Mouse (Mus musculus) limb, embryonic 12.5 days (tissue): ENCODE data around the gene Otos. TPM values are rescaled to one million over a fixed set of nuclear protein-coding genes. Genes with fewer than 3 reads are reported as not detected.
A peak's percentile ranks its signal among the peaks of the same experiment; 100 is the strongest.

Experiments used
- ATAC-seq: fragments of 200-750 bp; cut with Nextera tagmentation; 2 replicates; pipeline ENCODE4 v1.8.0; 2017; ENCODE audit warnings: low read depth, moderate TSS enrichment; ENCODE audit not compliant: insufficient number of reproducible peaks, insufficient read depth, low FRiP score, low TSS enrichment
- H3K27ac ChIP-seq: fragments of 300-500 bp; sonication (generic); 2 replicates; pipeline ENCODE4 v1.5.1; 2016; ENCODE audit warnings: mild to moderate bottlenecking, moderate library complexity
- H3K27me3 ChIP-seq: fragments of 300-500 bp; sonication (generic); 2 replicates; pipeline ENCODE4 v1.6.1; 2016; ENCODE audit warnings: mild to moderate bottlenecking, moderate library complexity
- H3K36me3 ChIP-seq: fragments of 300-500 bp; sonication (generic); 2 replicates; pipeline ENCODE4 v1.6.1; 2016; ENCODE audit warnings: mild to moderate bottlenecking, moderate library complexity
- H3K4me1 ChIP-seq: fragments of 300-500 bp; sonication (generic); replicated peaks from 2 replicates; pipeline ENCODE4 v1.6.1; 2016
- H3K4me2 ChIP-seq: fragments of 300-500 bp; sonication (generic); 2 replicates; pipeline ENCODE4 v1.6.1; 2016; ENCODE audit warnings: mild to moderate bottlenecking, moderate library complexity
- H3K4me3 ChIP-seq: fragments of 300-500 bp; sonication (generic); replicated peaks from 2 replicates; pipeline ENCODE4 v1.5.1; 2016; ENCODE audit warnings: mild to moderate bottlenecking
- H3K9ac ChIP-seq: fragments of 300-500 bp; sonication (generic); replicated peaks from 2 replicates; pipeline ENCODE4 v1.6.1; 2016; ENCODE audit warnings: mild to moderate bottlenecking, moderate library complexity
- H3K9me3 ChIP-seq: fragments of 300-500 bp; sonication (generic); 2 replicates; pipeline ENCODE4 v1.6.1; 2016; ENCODE audit warnings: mild to moderate bottlenecking, moderate library complexity
- WGBS: fragments of 180-500 bp; shearing (Covaris S2); methylation state at CpG from one replicate; pipeline ENCODE4 v1.1.7; 2016; 5-methylcytosine and 5-hydroxymethylcytosine counted together
- polyA plus RNA-seq: library from polyadenylated mRNA; unstranded; fragments of >200 nt; fragmentation: Nextera tagmentation; extraction: Ambion mirVana; gene quantifications from 2 replicates; pipeline ENCODE4 v1.2.1, GENCODE M21; 2016

Otos gene
- polyA plus RNA-seq, 1 experiment from 2014 or later, result not detected

GRCm38 (mm10) chr1:92636015-92636414 lies 12.6 kb downstream of the Otos start:
- no peaks in the 10 kb centered on the region for H3K27me3 ChIP-seq
- H3K27ac ChIP-seq, result no peak overlapping the region
- no peak overlapping the region for H3K4me2 ChIP-seq
- H3K36me3 ChIP-seq, result peaks cover 47% of the 10 kb centered on the region
- ATAC-seq, result no peak
- no peak overlapping the region for H3K9ac ChIP-seq
- H3K4me3 ChIP-seq, result no peak overlapping the region
- no peaks in the 10 kb centered on the region for H3K9me3 ChIP-seq
- WGBS, result 88% methylated on average over 8 of the region's 8 CpGs
- H3K4me1 ChIP-seq, result peaks cover 11% of the 10 kb centered on the region

- Histone ChIP-seq H3K4me3 (no peak overlapping the region), H3K27me3 (no peaks in the 10 kb centered on the region), H3K4me2 (no peak overlapping the region), H3K27ac (peak overlapping the region; percentile 66; the same call in 1 of the 2 replicates), H3K36me3 (peaks cover 47% of the 10 kb centered on the region), H3K9me3 (no peaks in the 10 kb centered on the region), H3K9ac (no peak overlapping the region), H3K4me1 (peaks cover 2% of the 10 kb centered on the region)
- 88% methylated on average over 4 of the region's 4 CpGs for WGBS
- no peak for ATAC-seq
These were observed 13.6 kb downstream of the Otos start for GRCm38 (mm10) chr1:92634976-92635599.

- Histone ChIP-seq H3K9ac (no peak overlapping the region), H3K4me3 (no peak overlapping the region), H3K27me3 (no peaks in the 10 kb centered on the region), H3K4me2 (no peak overlapping the region), H3K4me1 (no peaks in the 10 kb centered on the region), H3K36me3 (peaks cover 46% of the 10 kb centered on the region), H3K27ac (peak overlapping the region; percentile 66; the same call in 1 of the 2 replicates), H3K9me3 (no peaks in the 10 kb centered on the region)
- 67% methylated on average over 1 of the region's 1 CpGs for WGBS
- no peak for ATAC-seq
These were observed 14.1 kb downstream of the Otos start for GRCm38 (mm10) chr1:92634569-92634968.

GRCm38 (mm10) chr1:92633726-92634125 lies 14.9 kb downstream of the Otos start:
- H3K27me3 ChIP-seq, result no peaks in the 10 kb centered on the region
- no peaks in the 10 kb centered on the region for H3K9me3 ChIP-seq
- no peak for ATAC-seq
- H3K4me1 ChIP-seq, result no peaks in the 10 kb centered on the region
- peak overlapping the region; percentile 41; the same call in 1 of the 2 replicates for H3K27ac ChIP-seq
- peaks cover 37% of the 10 kb centered on the region for H3K36me3 ChIP-seq
- no peak overlapping the region for H3K4me3 ChIP-seq
- WGBS, result 81% methylated on average over 8 of the region's 8 CpGs
- no peak overlapping the region for H3K4me2 ChIP-seq
- no peak overlapping the region; the same call in 1 of the 2 replicates for H3K9ac ChIP-seq

- H3K4me1 ChIP-seq, result no peaks in the 10 kb centered on the region
- no peaks in the 10 kb centered on the region for H3K9me3 ChIP-seq
- peaks cover 30% of the 10 kb centered on the region for H3K36me3 ChIP-seq
- no peak for ATAC-seq
- 68% methylated on average over 6 of the region's 6 CpGs for WGBS
- no peaks in the 10 kb centered on the region for H3K27me3 ChIP-seq
- H3K9ac ChIP-seq, result no peak overlapping the region
- no peak overlapping the region for H3K4me2 ChIP-seq
- no peak overlapping the region for H3K27ac ChIP-seq
- H3K4me3 ChIP-seq, result no peak overlapping the region
These were observed 15.7 kb downstream of the Otos start for GRCm38 (mm10) chr1:92632948-92633347.

- no peak for ATAC-seq
- Histone ChIP-seq H3K9ac (no peak overlapping the region), H3K36me3 (peaks cover 22% of the 10 kb centered on the region), H3K4me1 (no peaks in the 10 kb centered on the region), H3K27ac (no peak overlapping the region), H3K4me2 (no peak overlapping the region), H3K4me3 (no peak overlapping the region), H3K27me3 (no peaks in the 10 kb centered on the region), H3K9me3 (no peaks in the 10 kb centered on the region)
- WGBS, result 68% methylated on average over 5 of the region's 5 CpGs
These were observed 16.4 kb downstream of the Otos start for GRCm38 (mm10) chr1:92632196-92632595.

- Histone ChIP-seq H3K4me1 (no peaks in the 10 kb centered on the region), H3K27ac (no peak overlapping the region), H3K9me3 (no peaks in the 10 kb centered on the region), H3K27me3 (no peaks in the 10 kb centered on the region), H3K36me3 (no peaks in the 10 kb centered on the region), H3K4me2 (no peak overlapping the region), H3K4me3 (no peak overlapping the region), H3K9ac (no peak overlapping the region)
- no peak for ATAC-seq
- 73% methylated on average over 4 of the region's 4 CpGs for WGBS
These were observed 20.4 kb downstream of the Otos start for GRCm38 (mm10) chr1:92628227-92628626.

- ATAC-seq, result no peak
- no peak overlapping the region for H3K9ac ChIP-seq
- H3K27ac ChIP-seq, result no peak overlapping the region
- no peaks in the 10 kb centered on the region for H3K36me3 ChIP-seq
- peaks cover 12% of the 10 kb centered on the region; the same call in 1 of the 2 replicates for H3K27me3 ChIP-seq
- no peak overlapping the region for H3K4me3 ChIP-seq
- H3K9me3 ChIP-seq, result no peaks in the 10 kb centered on the region
- no peaks in the 10 kb centered on the region for H3K4me1 ChIP-seq
- no peak overlapping the region for H3K4me2 ChIP-seq
- WGBS, result 73% methylated on average over 4 of the region's 4 CpGs
These were observed 30.3 kb downstream of the Otos start for GRCm38 (mm10) chr1:92618360-92618759.

- no peak within 1 kb of the TSS for H3K27ac ChIP-seq
- no peak within 1 kb of the TSS for H3K4me2 ChIP-seq
- no peak within 1 kb of the TSS for H3K9ac ChIP-seq
- H3K4me3 ChIP-seq, result no peak within 1 kb of the TSS
- 44% methylated on average over 2 of the region's 2 CpGs for WGBS
- H3K27me3 ChIP-seq, result peaks cover 12% of the 10 kb centered on the region; the same call in 1 of the 2 replicates
- no peaks in the 10 kb centered on the region for H3K9me3 ChIP-seq
- H3K4me1 ChIP-seq, result no peaks in the 10 kb centered on the region
- no peaks in the 10 kb centered on the region for H3K36me3 ChIP-seq
- ATAC-seq, result no peak
These were observed 31.2 kb downstream of the Otos start, which contains the start of gene Olfr12 for GRCm38 (mm10) chr1:92617488-92617887. Gene Olfr12 (plus strand): TSS chr1:92617788.

GRCm38 (mm10) chr1:92616046-92616445 lies 32.6 kb downstream of the Otos start:
- Histone ChIP-seq H3K4me2 (no peak overlapping the region), H3K9ac (no peak overlapping the region), H3K27ac (no peak overlapping the region), H3K27me3 (peaks cover 20% of the 10 kb centered on the region; the same call in 1 of the 2 replicates), H3K36me3 (no peaks in the 10 kb centered on the region), H3K9me3 (no peaks in the 10 kb centered on the region), H3K4me3 (no peak overlapping the region), H3K4me1 (no peaks in the 10 kb centered on the region)
- ATAC-seq, result no peak
- 74% methylated on average over 1 of the region's 1 CpGs for WGBS

- 32% methylated on average over 1 of the region's 1 CpGs for WGBS
- Histone ChIP-seq H3K4me2 (no peak overlapping the region), H3K4me3 (no peak overlapping the region), H3K27ac (no peak overlapping the region), H3K4me1 (no peaks in the 10 kb centered on the region), H3K9ac (no peak overlapping the region), H3K36me3 (no peaks in the 10 kb centered on the region), H3K27me3 (peaks cover 13% of the 10 kb centered on the region), H3K9me3 (no peaks in the 10 kb centered on the region)
- no peak for ATAC-seq
These were observed 34.1 kb downstream of the Otos start for GRCm38 (mm10) chr1:92614516-92614915.

- Histone ChIP-seq H3K4me3 (no peak overlapping the region), H3K4me1 (no peaks in the 10 kb centered on the region), H3K27ac (no peak overlapping the region), H3K27me3 (peaks cover 13% of the 10 kb centered on the region), H3K36me3 (no peaks in the 10 kb centered on the region), H3K4me2 (no peak overlapping the region), H3K9me3 (no peaks in the 10 kb centered on the region), H3K9ac (no peak overlapping the region)
- 54% methylated on average over 4 of the region's 4 CpGs for WGBS
- no peak for ATAC-seq
These were observed 35.5 kb downstream of the Otos start for GRCm38 (mm10) chr1:92613175-92613574.
